Mouse (Mus musculus): ENCODE data around the gene Tbc1d10a. TPM values are rescaled to one million over a fixed set of nuclear protein-coding genes. Genes with fewer than 3 reads are reported as not detected.
A peak's percentile ranks its signal among the peaks of the same experiment; 100 is the strongest.
"Not testable (repeated sequence)": the region's sequence is repeated elsewhere in the genome, so short reads cannot be mapped to it uniquely, and the experiment has no call there.

Gene Tbc1d10a
- total and polyA plus RNA-seq, 2 experiments from 2014 or later, result 33.1 to 42.0 TPM

DNA sequence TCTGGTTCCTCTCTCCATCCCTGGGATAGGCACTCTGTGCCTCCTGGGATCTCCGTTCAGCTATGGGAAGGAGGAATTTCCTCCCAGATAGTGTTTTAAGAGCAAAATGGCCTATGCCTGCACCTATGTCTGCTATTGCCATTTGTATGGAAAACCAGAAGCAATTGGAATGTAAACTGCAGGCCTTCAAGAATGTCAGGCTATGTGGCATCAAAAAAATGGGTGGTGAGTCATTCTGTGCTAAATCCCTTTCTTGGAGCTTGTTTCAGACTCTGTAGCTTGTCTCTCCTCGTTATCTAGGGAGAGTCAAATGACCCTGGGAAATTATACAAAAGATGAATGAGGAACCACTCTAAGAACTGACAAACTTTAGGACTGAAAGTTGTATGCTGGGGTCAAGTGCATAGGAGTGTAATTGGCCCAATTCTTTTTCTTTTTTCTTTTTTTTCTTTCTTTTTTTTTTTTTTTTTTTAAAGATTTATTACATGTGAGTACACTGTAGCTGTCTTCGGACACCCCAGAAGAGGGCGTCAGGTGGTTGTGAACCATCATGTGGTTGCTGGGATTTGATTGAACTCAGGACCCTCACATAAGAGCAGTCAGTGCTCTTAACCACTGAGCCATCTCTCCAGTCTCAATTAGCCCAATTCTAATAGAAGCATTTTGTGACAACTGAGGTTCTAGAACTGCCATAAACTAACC, 2.2 kb upstream of the Tbc1d10a start:
- Histone ChIP-seq H3K9me3 (ENCODE audit: low read length) (no peaks in the 10 kb centered on the region), H3K4me1 (ENCODE audit: insufficient read depth) (peaks cover 7% of the 10 kb centered on the region; the same call in 1 of the 2 replicates), H3K4me2 (ENCODE audit: low read depth) (no peak overlapping the region), H3K27me3 (ENCODE audit: insufficient read depth, low read length) (no peaks in the 10 kb centered on the region), H3K27ac (ENCODE audit: low read depth, low read length) (no peak overlapping the region), H3K4me3 (ENCODE audit: low read depth, low read length) (no peak overlapping the region), H3K9ac (no peak overlapping the region), H3K36me3 (ENCODE audit: insufficient read depth) (peaks cover 40% of the 10 kb centered on the region)
- 60% methylated on average over 4 of the region's 4 CpGs for WGBS
- no peak for ATAC-seq
- DNase-seq, result no peak
- TF ChIP-seq CTCF (IDR thresholded peaks at IDR 0.05; ENCODE audit: low read depth), result no peak

GRCm38 (mm10) chr11:4185480-4185879, 1.1 kb upstream of the Tbc1d10a start:
- DNase-seq; H3K4me3 ChIP-seq (ENCODE audit: low read depth, low read length); H3K9me3 ChIP-seq (ENCODE audit: low read length); H3K9ac ChIP-seq; H3K27ac ChIP-seq (ENCODE audit: low read depth, low read length); ATAC-seq; H3K4me2 ChIP-seq (ENCODE audit: low read depth); H3K27me3 ChIP-seq (ENCODE audit: insufficient read depth, low read length); H3K4me1 ChIP-seq (ENCODE audit: insufficient read depth): not testable (repeated sequence)
- peaks cover 29% of the 10 kb centered on the region for H3K36me3 ChIP-seq (ENCODE audit: insufficient read depth)
- 92% methylated on average over 6 of the region's 6 CpGs for WGBS

GRCm38 (mm10) chr11:4187318-4187700, 720 bp downstream of the Tbc1d10a start:
- no peak for TF ChIP-seq CTCF (IDR thresholded peaks at IDR 0.05; ENCODE audit: low read depth)
- no peak overlapping the region for H3K27ac ChIP-seq (ENCODE audit: low read depth, low read length)
- ATAC-seq (no peak), DNase-seq (no peak)
- no peaks in the 10 kb centered on the region for H3K9me3 ChIP-seq (ENCODE audit: low read length)
- peaks cover 12% of the 10 kb centered on the region for H3K36me3 ChIP-seq (ENCODE audit: insufficient read depth)
- H3K9ac ChIP-seq, result peak overlapping the region; percentile 86
- peak overlapping the region; percentile 70 for H3K4me3 ChIP-seq (ENCODE audit: low read depth, low read length)
- 11% methylated on average over 9 of the region's 9 CpGs for WGBS
- H3K4me2 ChIP-seq (ENCODE audit: low read depth), result peak overlapping the region; percentile 70
- H3K27me3 ChIP-seq (ENCODE audit: insufficient read depth, low read length), result no peaks in the 10 kb centered on the region
- peaks cover 7% of the 10 kb centered on the region; the same call in 1 of the 2 replicates for H3K4me1 ChIP-seq (ENCODE audit: insufficient read depth)

DNA sequence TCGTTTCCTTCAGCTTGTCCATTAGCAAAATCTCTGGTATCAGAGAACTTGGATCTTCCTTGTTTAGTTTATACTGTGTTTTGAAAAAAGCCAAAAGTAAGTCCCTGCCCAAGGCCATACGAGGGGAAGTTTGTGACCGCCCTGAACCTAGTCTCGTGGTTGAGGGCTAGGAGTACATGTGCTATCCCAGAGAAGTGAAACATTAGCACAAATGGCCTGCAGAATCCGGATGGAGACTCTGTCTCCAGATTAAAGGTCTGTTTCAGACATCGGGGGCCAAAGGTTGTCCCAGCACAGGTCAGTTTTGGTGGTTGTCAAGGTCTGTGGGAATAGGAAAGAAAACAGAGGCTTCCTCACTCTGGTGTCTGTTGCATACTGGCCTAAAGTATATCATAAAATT, 2.6 kb downstream of the Tbc1d10a start:
- H3K36me3 ChIP-seq (ENCODE audit: insufficient read depth), result no peaks in the 10 kb centered on the region
- H3K9me3 ChIP-seq (ENCODE audit: low read length), result no peaks in the 10 kb centered on the region
- H3K27me3 ChIP-seq (ENCODE audit: insufficient read depth, low read length), result no peaks in the 10 kb centered on the region
- no peak for ATAC-seq
- H3K4me2 ChIP-seq (ENCODE audit: low read depth), result no peak overlapping the region
- no peak for TF ChIP-seq CTCF (IDR thresholded peaks at IDR 0.05; ENCODE audit: low read depth)
- peaks cover 7% of the 10 kb centered on the region; the same call in 1 of the 2 replicates for H3K4me1 ChIP-seq (ENCODE audit: insufficient read depth)
- H3K27ac ChIP-seq (ENCODE audit: low read depth, low read length), result no peak overlapping the region
- H3K4me3 ChIP-seq (ENCODE audit: low read depth, low read length), result no peak overlapping the region
- WGBS, result 88% methylated on average over 6 of the region's 6 CpGs
- DNase-seq, result no peak
- H3K9ac ChIP-seq, result no peak overlapping the region

GRCm38 (mm10) chr11:4190677-4191076, 4.1 kb downstream of the Tbc1d10a start:
- peaks cover 7% of the 10 kb centered on the region; the same call in 1 of the 2 replicates for H3K4me1 ChIP-seq (ENCODE audit: insufficient read depth)
- no peaks in the 10 kb centered on the region for H3K27me3 ChIP-seq (ENCODE audit: insufficient read depth, low read length)
- no peak overlapping the region for H3K27ac ChIP-seq (ENCODE audit: low read depth, low read length)
- no peak overlapping the region for H3K9ac ChIP-seq
- H3K4me3 ChIP-seq (ENCODE audit: low read depth, low read length), result no peak overlapping the region
- no peak for ATAC-seq
- no peaks in the 10 kb centered on the region for H3K9me3 ChIP-seq (ENCODE audit: low read length)
- WGBS, result 61% methylated on average over 3 of the region's 3 CpGs
- no peak overlapping the region for H3K4me2 ChIP-seq (ENCODE audit: low read depth)
- no peak for DNase-seq
- TF ChIP-seq CTCF (IDR thresholded peaks at IDR 0.05; ENCODE audit: low read depth), result no peak
- no peaks in the 10 kb centered on the region for H3K36me3 ChIP-seq (ENCODE audit: insufficient read depth)

DNA sequence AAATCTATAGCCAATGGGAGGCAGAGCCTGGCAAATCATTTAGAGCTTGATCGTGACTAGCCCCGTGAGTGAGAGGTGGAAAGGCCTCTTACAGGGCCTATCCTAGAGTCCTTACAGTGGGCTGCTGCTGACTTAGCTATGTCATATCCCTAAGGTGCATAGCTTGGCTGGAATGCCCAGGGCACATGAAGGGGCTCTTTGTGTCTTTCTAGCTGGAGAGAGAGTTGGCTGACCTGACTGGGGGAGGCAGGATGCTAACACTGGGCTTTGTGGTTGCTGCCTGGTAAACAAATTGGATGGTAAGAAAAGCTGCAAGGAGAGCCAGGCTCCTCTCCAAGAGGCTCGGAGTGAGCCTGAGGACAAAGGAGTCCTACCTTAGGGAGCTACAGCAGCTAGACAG, 6.2 kb downstream of the Tbc1d10a start:
- Histone ChIP-seq H3K9me3 (ENCODE audit: low read length) (no peaks in the 10 kb centered on the region), H3K4me1 (ENCODE audit: insufficient read depth) (peaks cover 2% of the 10 kb centered on the region; the same call in 1 of the 2 replicates), H3K27me3 (ENCODE audit: insufficient read depth, low read length) (no peaks in the 10 kb centered on the region), H3K4me3 (ENCODE audit: low read depth, low read length) (no peak overlapping the region), H3K36me3 (ENCODE audit: insufficient read depth) (no peaks in the 10 kb centered on the region), H3K27ac (ENCODE audit: low read depth, low read length) (no peak overlapping the region), H3K9ac (no peak overlapping the region), H3K4me2 (ENCODE audit: low read depth) (no peak overlapping the region)
- DNase-seq (no peak), ATAC-seq (no peak)
- 69% methylated on average over 3 of the region's 3 CpGs for WGBS
- no peak for TF ChIP-seq CTCF (IDR thresholded peaks at IDR 0.05; ENCODE audit: low read depth)

GRCm38 (mm10) chr11:4193420-4193819, 6.8 kb downstream of the Tbc1d10a start:
- no peak overlapping the region for H3K4me3 ChIP-seq (ENCODE audit: low read depth, low read length)
- H3K9ac ChIP-seq, result no peak overlapping the region
- TF ChIP-seq CTCF (IDR thresholded peaks at IDR 0.05; ENCODE audit: low read depth), result no peak
- no peaks in the 10 kb centered on the region for H3K27me3 ChIP-seq (ENCODE audit: insufficient read depth, low read length)
- H3K9me3 ChIP-seq (ENCODE audit: low read length), result no peaks in the 10 kb centered on the region
- H3K4me2 ChIP-seq (ENCODE audit: low read depth), result no peak overlapping the region
- DNase-seq, result no peak
- no peaks in the 10 kb centered on the region for H3K4me1 ChIP-seq (ENCODE audit: insufficient read depth)
- no peak overlapping the region for H3K27ac ChIP-seq (ENCODE audit: low read depth, low read length)
- no peaks in the 10 kb centered on the region for H3K36me3 ChIP-seq (ENCODE audit: insufficient read depth)
- ATAC-seq, result no peak

Data from forebrain, postnatal 0 days (tissue).